Mouse (Mus musculus): Measurements from ENCODE around the gene Plin4.

The Plin4 gene

GRCm38 (mm10) chr17:56055945-56056678 is 53.5 kb downstream of the Plin4 start:
- DNase-seq: no peak

DNA sequence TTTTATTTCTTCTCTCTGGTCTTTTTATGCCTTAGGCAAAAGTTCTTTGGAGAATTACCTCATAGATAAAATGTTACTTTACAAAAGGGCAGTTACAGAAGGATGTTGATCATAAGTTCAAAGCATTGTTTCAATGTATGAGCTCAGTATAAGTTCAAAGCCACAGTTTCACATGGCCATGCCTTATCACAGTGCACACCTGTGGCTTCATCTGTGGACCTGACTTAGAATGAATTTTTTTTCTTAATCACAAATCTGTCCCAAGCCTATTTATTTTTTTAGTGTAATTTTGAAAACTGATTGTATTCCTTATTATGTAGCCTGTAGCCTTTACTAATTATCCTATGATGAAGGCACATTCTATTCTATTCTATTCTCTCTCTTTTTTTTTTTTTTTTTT is 54.7 kb downstream of the Plin4 start:
- no peak for DNase-seq

GRCm38 (mm10) chr17:56051369-56051768 is 58.2 kb downstream of the Plin4 start:
- DNase-seq: no peak
